Mouse (Mus musculus): ENCODE results near the gene Pck2.

DNA sequence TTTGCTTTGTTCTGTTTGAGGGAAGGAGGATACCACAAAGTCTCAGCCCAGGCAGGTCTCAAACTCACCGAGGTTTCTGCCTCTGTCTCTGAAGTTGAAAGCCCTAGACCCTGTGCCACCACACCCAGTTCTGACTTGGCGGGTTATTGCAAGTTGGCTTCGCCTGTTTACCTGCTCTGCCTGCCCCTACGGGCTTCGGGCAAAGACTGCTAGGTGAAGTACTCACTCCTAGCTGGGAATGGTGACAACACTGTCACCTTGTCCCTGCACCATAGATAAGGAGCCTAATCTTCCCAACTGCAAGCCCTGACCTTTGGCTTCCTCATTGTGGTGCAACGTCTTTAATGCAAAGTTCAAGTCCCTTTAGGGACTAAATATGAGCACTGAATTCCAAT is 45.5 kb downstream of the Pck2 start:
- no peak for TF ChIP-seq POLR2A (IDR thresholded peaks at IDR 0.05; ENCODE audit: insufficient read depth, low read depth, low read length)
- TF ChIP-seq CTCF (IDR thresholded peaks at IDR 0.05): no peak
- TF ChIP-seq EP300 (IDR thresholded peaks at IDR 0.05; ENCODE audit: insufficient read depth, low read depth, low read length): no peak
